Mouse (Mus musculus): Measurements from ENCODE around the gene Islr2.
A peak's percentile ranks its signal among the peaks of the same experiment; 100 is the strongest.
"Not testable (repeated sequence)": the region's sequence is repeated elsewhere in the genome, so short reads cannot be mapped to it uniquely, and the experiment has no call there.

Islr2 gene

DNA sequence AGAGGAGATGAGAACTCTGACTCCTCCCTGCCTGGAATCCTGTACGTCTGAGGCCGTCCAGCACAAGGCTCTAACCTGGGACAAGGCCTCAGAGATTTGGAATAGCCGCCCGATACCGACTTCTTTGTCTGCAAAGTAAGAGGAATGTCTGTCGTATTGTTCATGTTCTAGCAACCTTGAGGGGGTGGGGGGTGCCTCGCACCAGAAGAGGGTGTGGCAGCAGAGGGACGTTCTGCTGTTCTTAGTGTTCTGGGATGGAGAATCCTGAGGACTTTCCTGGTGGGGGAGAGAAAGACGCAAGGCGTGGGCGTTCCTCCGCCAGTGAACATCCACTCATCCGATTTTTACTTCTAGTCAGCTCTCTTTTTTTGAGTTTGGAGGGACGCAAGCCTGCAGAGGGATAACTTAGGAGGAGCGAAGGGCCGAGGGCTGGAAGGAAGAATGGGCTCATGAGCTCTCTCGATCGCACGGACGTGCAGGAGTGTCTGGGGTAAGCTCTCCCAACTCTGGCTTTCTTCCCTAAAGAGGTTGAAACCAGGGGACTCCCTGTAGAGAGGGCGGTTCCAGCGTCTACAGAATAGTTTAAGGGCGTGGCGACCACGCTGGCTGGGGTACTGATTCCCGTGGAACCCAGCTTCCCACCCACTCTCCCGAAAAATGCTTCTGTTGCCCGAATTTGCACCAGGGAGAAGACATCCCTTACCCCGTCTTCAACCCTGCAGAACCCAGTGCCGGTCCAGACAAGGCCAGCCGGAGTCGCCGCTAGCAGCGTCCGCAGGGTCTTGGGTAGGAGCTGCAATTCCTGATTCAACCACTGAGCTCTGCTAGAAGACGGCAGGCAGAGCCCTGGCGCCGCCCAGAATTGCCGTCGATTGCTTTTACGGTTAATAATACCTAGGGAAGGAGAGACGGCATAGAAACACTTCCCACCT is at the start of gene Islr2, which contains the start of gene Islr:
Gene Islr2, minus strand, starts transcription at position 804 of the 932 bp plus-strand sequence.
Gene Islr, minus strand, starts transcription at position 791 of the 932 bp plus-strand sequence.
- DNase-seq = peak; percentile 77

- not testable (repeated sequence) for DNase-seq
Observed at GRCm38 (mm10) chr9:58253805-58254122, 49.6 kb upstream of the Islr2 start.

DNA sequence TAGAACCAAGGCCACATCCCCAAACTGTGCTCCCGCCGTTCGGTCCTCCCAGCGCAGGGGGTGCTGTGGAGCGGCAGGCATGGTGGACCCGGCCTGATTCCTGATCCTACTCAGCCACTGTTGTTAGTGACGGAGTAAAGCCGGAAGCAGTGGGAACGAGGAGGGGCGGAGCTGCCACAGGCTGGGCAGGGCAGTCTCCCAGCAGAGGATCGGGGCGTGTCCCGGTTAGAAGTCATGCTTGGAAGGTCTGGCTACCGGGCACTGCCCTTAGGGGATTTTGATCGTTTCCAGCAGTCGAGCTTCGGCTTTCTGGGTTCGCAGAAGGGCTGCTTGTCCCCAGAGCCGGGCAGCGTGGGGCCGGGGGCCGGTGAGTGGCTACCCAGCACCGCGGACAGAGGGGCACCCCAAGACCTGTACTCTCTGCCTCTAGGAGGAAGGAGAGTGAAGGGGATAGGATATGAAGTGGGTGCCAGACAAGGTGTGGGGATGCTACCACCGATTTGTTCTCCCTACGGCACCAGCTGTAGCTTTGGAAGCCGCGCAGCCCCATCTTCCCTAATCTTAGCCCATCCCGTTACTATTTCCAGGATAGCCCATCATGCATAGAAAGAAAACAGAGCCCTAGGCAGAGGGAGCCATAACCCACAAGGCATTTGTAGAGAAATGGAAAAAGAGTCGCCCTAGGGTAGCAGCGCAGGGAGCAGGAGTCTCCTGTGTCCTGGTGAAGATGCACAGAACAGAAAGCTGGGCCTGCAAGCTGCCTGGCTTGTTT is 49.1 kb upstream of the Islr2 start, which contains the start of gene Stoml1:
Gene Stoml1, plus strand, starts transcription at position 132 of the 772 bp plus-strand sequence.
- DNase-seq = peak; percentile 98

DNA sequence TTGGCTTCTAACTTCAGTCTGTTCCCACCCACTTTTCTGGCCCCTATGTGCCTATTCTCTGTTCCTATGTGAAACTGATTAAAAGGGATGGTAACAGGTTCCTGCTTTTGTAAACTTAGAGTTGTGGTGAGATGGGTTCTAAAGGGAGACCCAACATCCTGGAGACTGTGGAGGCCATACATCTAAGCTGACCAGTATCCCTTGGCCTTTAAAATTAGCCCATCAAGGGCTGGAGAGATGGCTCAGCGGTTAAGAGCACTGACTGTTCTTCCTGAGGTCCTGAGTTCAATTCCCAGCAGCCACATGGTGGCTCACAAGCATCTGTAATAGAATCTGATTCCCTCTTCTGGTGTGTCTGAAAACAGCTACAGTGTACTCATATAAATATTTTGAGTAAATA is 46.6 kb upstream of the Islr2 start:
- not testable (repeated sequence) for DNase-seq

GRCm38 (mm10) chr9:58250322-58250721 is 46.2 kb upstream of the Islr2 start:
- DNase-seq = no peak

DNA sequence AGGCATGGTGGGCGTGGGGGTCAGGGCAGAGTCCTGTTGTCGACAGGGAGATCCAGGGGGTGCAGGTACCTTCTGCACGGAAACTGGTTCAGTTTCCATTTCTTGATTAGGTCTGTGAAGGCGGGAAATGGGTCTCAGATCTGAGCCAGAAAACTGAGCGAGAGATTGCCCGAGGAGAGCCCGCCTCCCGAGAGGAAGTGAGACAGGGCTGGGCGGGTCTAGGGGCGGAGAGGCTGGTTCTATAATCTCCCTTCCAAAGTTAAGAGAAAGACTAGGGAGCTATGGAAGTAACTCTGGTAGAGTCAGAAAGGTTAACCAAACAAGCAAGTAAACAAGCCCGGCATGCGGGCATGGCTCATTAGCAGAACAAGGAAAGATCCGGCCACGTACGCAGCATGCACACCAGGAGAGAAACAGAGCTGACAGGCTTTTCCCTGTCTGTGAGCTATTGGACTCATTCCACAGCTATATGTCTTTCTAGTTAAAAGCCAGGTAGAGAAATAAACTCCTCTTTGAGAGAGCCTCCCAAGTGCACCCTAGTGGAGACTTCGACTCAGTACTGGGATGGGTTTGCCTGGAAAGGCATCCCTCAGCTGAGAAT is 45.6 kb upstream of the Islr2 start, which contains the start of gene Pml:
Gene Pml, minus strand, starts transcription at position 195 of the 601 bp plus-strand sequence.
- DNase-seq = peak; percentile 86

GRCm38 (mm10) chr9:58248746-58249413 is 44.8 kb upstream of the Islr2 start:
- DNase-seq = no peak

- DNase-seq = peak; percentile 82
Observed at GRCm38 (mm10) chr9:58247064-58247759, 43.1 kb upstream of the Islr2 start.

- DNase-seq = no peak
Observed at GRCm38 (mm10) chr9:58246083-58246591, 42.0 kb upstream of the Islr2 start.

DNA sequence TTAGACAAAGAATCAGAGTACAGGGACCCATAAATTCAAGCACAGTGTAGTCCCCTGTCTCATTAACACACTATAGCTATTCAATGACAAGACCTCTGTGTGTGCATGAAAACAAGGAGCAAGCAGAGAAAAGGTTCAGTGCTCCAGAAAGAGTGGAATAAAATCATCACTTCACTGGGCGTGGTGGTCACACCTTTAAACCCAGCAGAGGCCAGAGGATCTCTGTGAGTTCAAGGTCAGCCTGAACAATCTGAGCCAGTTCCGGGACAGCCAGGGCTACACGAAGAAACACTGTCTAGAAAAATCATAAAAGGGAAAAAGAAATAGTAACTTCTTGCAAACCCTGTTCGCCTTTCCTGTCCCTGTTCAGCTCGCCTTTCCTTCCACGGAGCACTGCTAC is 39.6 kb upstream of the Islr2 start:
- no peak for DNase-seq

DNA sequence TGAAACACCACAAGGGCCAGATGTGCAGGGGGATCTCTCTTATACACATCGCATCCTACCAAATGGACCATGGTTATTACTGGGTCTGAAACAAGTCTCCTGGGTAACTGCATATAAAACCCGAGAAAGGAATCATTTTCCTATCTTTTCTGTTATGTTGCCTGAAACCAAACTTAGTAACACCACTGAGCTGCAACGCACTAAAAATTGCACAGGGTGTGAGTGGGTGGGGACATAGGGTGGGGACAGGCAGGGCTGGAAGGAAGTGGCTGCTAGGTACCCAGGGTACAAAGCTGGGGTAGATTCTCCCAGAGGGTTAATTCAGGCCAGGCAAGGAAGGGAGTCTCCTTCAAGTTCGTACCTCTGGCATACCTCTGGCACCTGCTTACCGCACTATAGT is 38.6 kb upstream of the Islr2 start:
- DNase-seq = no peak

DNA sequence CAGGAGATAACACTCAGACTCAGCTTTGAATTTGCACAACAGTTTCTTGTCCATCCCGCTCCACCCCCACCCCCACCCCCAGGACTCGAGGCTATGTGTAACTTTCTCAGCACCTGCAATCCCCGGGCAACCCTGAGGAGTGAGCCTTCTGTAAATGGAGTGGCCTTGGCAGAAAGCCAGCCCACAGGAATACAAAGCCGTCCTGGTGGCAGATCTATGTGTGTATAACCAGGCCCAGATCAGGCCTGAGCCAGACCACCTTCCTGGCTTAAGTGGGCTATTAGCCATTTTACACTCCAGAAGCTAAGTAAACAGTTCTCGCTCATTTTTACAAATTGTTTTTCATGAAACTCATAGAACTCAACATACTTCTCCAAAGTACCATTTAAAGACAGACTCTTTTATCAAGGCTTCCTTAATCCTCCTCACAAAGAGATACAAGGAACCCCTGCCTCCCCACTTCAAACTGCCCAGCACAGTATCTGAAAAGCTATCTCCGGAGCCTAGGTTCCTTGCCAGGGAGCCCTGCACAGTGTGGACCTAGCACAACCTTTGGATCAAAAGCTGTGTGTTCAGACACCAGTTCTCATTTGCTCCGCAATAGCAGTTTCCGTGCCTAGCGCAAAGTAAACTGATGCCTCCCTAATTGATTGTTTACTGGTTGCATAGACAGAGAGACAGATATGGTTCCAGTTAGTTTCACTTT is 37.8 kb upstream of the Islr2 start:
- peak; percentile 46 for DNase-seq

DNA sequence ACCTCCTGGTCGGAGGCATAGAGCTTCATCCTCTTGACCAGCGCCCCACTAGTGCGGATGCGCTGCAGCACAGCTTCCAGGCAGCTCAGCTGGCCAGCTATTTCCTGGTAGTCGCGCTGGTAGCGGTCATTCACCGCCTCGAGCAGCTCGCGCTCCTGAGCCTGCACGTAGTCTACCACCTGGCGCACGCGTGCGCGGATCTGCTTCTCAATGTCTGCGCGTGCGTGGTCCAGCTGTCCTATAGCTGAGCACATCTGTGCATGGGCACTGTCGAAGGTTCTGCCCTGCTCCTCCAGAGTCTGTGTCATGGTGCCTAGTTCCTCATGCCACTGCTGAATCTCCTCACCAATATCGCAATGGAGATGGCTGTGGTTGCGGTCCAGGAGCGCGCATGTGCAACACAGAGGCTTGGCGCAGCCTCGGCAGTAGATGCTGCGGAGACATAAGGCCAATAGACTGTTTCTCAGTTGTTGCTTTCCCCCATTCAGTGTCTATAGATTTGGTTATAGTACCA is 30.4 kb upstream of the Islr2 start:
- DNase-seq = no peak

DNA sequence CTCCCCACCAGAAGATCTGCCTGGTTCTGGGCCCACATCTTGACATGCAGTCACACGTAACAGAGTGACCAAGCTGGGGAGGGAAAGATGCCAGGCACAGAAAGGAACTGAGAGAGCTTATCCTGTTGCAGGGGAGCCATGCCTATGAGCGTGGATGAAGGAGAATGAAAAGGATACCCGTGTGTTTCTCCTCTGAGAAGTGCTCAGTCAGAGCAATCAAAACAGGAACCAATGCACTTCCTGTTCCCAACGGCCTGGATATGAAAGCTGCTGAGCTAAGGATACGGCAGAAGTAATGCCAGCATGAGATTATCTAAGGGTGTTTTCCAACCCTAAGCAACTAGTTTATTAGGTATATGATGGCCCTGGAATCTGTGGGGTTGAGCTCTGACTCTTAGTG is 28.3 kb upstream of the Islr2 start:
- no peak for DNase-seq

GRCm38 (mm10) chr9:58231746-58232145 is 27.6 kb upstream of the Islr2 start:
- no peak for DNase-seq

DNA sequence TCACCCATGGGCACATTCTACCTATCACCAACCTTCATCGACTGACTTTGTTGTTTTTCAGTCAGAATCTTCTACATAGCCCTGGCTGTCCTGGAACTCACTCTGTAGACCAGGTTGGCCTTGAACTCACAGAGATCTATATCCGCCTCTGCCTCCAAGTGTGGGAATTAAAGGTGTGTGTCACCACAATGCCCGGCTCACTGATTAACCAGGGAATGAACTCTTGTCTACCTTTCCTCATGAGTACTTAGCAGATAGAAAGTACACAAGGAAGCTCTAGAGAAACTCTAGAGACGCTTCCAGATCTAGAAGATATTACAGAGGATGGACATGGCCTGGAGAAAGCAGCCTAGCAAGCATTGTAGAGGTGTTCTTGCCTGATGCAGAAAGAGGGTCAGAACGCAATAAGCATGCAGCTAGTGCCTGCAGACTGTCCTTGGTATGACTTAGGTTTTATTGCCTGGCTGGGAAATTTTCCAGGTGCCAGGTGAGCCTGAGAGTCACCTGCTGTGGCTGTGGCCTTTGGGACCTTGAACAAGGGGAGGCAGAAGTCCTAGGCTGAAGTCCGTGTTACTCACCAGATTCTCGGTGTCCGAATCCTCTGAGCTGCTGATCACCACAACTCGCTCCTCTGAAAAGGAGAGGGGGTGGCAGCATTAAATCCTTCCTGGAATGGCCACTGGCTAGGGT is 24.8 kb upstream of the Islr2 start:
- DNase-seq = peak; percentile 68

GRCm38 (mm10) chr9:58225915-58226913 is 22.1 kb upstream of the Islr2 start:
- DNase-seq = peak; percentile 60

- DNase-seq = no peak
Observed at GRCm38 (mm10) chr9:58224356-58224755, 20.2 kb upstream of the Islr2 start.

All from kidney, adult 9 months (tissue).